Mouse (Mus musculus): ENCODE measurements around the gene Pcyt1a. TPM values are rescaled to one million over a fixed set of nuclear protein-coding genes. Genes with fewer than 3 reads are reported as not detected.

Pcyt1a gene
- 44.9 and 48.0 TPM in 2 replicates for polyA plus RNA-seq (2015; fragmentation: Nextera tagmentation; extraction: Ambion mirVana)

DNA sequence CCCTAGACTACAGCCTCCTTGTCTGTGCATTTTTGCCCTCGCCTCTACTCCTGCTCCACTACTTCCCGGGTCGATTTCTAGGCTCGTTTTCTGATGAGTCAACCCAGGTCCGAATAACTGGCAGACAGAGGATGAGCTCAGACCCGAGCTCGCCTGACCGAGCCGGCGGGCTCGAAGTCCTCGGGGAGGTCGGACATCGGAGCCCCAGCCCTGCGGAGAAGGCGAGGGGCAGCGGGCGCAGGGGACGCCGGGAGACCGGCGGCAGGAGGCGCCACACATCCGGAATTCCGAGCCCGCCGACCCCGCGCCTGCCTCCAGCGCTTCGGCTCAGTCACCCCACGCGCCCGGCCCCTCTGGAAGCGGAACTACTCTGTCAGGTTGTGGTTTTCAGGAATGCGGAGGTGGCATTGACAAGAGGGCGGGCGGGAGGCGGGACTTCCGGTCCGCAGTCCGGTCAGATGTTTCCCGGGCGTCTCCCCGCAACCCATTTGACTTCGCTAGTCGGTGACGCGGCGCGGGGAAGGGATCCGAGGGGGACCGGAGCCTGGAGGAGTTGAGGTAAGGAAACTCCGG, at the start of gene Pcyt1a:
Pcyt1a (plus strand) TSS at position 448 of the 573 bp plus-strand sequence.
- Histone ChIP-seq H3K4me2 (replicated peaks; ENCODE audit: low read depth, low read length) (peak within 1 kb of the TSS; percentile 80), H3K4me1 (ENCODE audit: insufficient read depth, low read depth, low read length) (no peaks in the 10 kb centered on the region), H3K36me3 (ENCODE audit: insufficient read depth, low read length) (no peaks in the 10 kb centered on the region), H3K9ac (replicated peaks; ENCODE audit: low read depth) (peak within 1 kb of the TSS; percentile 74), H3K27ac (ENCODE audit: low read length) (peak within 1 kb of the TSS; percentile 85), H3K9me3 (ENCODE audit: low read length) (no peaks in the 10 kb centered on the region), H3K4me3 (ENCODE audit: low read depth, low read length) (peak within 1 kb of the TSS; percentile 70), H3K27me3 (replicated peaks; ENCODE audit: insufficient read depth, low read length) (no peaks in the 10 kb centered on the region)
- WGBS, result 3% methylated on average over 54 of the region's 54 CpGs
- peak; percentile 95 for ATAC-seq
- peak; percentile 69 for TF ChIP-seq EP300 (IDR thresholded peaks at IDR 0.05)
- peak; percentile 58 for TF ChIP-seq CTCF (IDR thresholded peaks at IDR 0.05)
- peak; percentile 97 for DNase-seq (ENCODE audit: low spot score)

DNA sequence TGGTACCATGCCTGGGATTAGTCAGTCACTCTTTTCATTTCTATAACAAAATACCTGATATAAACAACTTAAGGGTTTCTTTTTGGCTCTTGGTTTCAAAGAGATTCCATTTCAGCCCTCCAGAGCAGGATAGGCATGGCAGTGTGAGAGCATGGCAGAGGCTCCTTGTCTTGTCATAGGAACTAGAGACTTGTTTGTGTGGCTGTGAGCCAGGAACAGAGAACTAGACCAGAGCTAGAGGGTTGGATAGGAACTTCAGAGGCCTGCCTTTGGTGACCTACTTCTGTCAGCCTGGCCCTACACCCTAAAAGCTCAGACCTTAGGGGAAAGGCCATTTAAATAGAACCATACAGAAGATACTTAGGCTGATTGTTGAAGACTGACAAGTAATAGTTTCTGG, 47.8 kb upstream of the Pcyt1a start:
- Histone ChIP-seq H3K36me3 (ENCODE audit: insufficient read depth, low read length) (peaks cover 26% of the 10 kb centered on the region), H3K9me3 (ENCODE audit: low read length) (no peaks in the 10 kb centered on the region), H3K9ac (replicated peaks; ENCODE audit: low read depth) (no peak overlapping the region), H3K27ac (ENCODE audit: low read length) (no peak overlapping the region), H3K4me1 (ENCODE audit: insufficient read depth, low read depth, low read length) (no peaks in the 10 kb centered on the region), H3K27me3 (replicated peaks; ENCODE audit: insufficient read depth, low read length) (no peaks in the 10 kb centered on the region), H3K4me3 (ENCODE audit: low read depth, low read length) (no peak overlapping the region), H3K4me2 (replicated peaks; ENCODE audit: low read depth, low read length) (no peak overlapping the region)
- ATAC-seq (no peak), DNase-seq (ENCODE audit: low spot score) (no peak)
- no peak for TF ChIP-seq EP300 (IDR thresholded peaks at IDR 0.05)
- no peak for TF ChIP-seq CTCF (IDR thresholded peaks at IDR 0.05)

DNA sequence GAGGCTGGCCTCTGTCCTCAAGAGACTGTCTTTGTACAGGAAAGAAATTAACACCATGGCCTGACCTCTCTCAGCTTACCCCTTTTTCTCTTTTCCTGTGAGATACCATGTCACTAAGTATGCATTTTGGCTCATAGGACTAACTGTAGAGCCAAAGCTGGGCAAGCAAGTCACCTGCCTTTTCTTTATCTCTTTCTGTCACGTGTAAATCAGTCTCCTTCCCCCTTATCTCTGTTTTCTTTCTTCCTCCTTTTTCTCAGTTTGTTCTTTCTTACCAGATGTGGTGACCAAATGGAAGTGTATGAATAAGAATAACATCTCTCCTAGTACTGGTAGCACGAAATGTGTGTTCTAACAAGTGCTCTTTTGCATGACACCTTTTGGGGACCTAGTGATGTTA, 45.8 kb upstream of the Pcyt1a start:
- Histone ChIP-seq H3K9me3 (ENCODE audit: low read length) (no peaks in the 10 kb centered on the region), H3K27ac (ENCODE audit: low read length) (no peak overlapping the region), H3K4me3 (ENCODE audit: low read depth, low read length) (no peak overlapping the region), H3K4me1 (ENCODE audit: insufficient read depth, low read depth, low read length) (no peaks in the 10 kb centered on the region), H3K27me3 (replicated peaks; ENCODE audit: insufficient read depth, low read length) (no peaks in the 10 kb centered on the region), H3K9ac (replicated peaks; ENCODE audit: low read depth) (no peak overlapping the region), H3K36me3 (ENCODE audit: insufficient read depth, low read length) (peaks cover 24% of the 10 kb centered on the region; the same call in 1 of the 2 replicates), H3K4me2 (replicated peaks; ENCODE audit: low read depth, low read length) (no peak overlapping the region)
- no peak for DNase-seq (ENCODE audit: low spot score)
- no peak for ATAC-seq
- TF ChIP-seq EP300 (IDR thresholded peaks at IDR 0.05) (no peak), CTCF (IDR thresholded peaks at IDR 0.05) (no peak)
- WGBS, result 81% methylated on average over 2 of the region's 2 CpGs

DNA sequence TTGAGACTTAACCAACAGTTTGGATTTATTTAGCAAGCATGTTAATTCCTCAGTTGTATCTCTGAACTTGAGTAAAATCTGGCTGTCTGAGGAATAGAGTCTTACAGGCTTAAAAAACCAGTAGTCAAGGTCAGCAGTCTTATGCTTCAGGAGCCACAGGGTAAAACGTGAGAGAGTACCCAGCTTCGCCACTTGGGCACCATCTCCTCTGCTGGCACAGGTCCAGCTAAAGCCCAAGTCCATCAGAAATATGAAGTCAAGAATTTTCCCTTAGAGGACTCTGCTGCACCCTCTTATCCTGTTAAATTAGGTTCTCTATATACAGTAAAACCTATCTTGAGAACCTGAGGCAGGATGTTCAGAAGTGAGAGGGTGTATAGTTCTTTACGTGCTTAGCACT, 43.9 kb upstream of the Pcyt1a start:
- 65% methylated on average over 3 of the region's 3 CpGs for WGBS
- Histone ChIP-seq H3K9ac (replicated peaks; ENCODE audit: low read depth) (no peak overlapping the region), H3K4me3 (ENCODE audit: low read depth, low read length) (no peak overlapping the region), H3K4me2 (replicated peaks; ENCODE audit: low read depth, low read length) (no peak overlapping the region), H3K36me3 (ENCODE audit: insufficient read depth, low read length) (peaks cover 27% of the 10 kb centered on the region; the same call in 1 of the 2 replicates), H3K27ac (ENCODE audit: low read length) (no peak overlapping the region), H3K9me3 (ENCODE audit: low read length) (no peaks in the 10 kb centered on the region), H3K27me3 (replicated peaks; ENCODE audit: insufficient read depth, low read length) (no peaks in the 10 kb centered on the region), H3K4me1 (ENCODE audit: insufficient read depth, low read depth, low read length) (no peaks in the 10 kb centered on the region)
- DNase-seq (ENCODE audit: low spot score) (no peak), ATAC-seq (no peak)
- TF ChIP-seq CTCF (IDR thresholded peaks at IDR 0.05) (no peak), EP300 (IDR thresholded peaks at IDR 0.05) (no peak)

DNA sequence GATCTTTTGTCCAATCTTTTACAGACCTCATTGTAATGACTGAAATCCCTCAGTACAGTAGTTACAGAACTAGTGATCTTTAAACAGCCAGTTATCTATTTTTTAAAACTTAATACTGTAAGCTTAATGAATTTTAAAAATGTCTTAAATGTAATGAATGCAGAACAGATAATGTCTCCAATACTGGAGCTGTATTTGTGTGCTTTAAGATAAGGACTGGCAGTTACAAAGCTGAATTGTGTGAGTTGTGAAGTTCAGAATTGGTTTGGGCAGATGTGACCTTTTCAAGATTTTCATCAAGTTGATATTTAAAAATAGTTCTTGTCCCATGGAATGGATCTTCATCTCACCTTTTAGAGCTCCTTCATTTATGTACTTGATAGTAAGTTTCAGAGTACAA, 41.7 kb upstream of the Pcyt1a start:
- H3K4me3 ChIP-seq (ENCODE audit: low read depth, low read length), result no peak overlapping the region
- peaks cover 33% of the 10 kb centered on the region; the same call in 1 of the 2 replicates for H3K36me3 ChIP-seq (ENCODE audit: insufficient read depth, low read length)
- ATAC-seq, result no peak
- no peaks in the 10 kb centered on the region for H3K9me3 ChIP-seq (ENCODE audit: low read length)
- H3K4me2 ChIP-seq (replicated peaks; ENCODE audit: low read depth, low read length), result no peak overlapping the region
- no peak for DNase-seq (ENCODE audit: low spot score)
- no peaks in the 10 kb centered on the region for H3K27me3 ChIP-seq (replicated peaks; ENCODE audit: insufficient read depth, low read length)
- TF ChIP-seq CTCF (IDR thresholded peaks at IDR 0.05) (no peak), EP300 (IDR thresholded peaks at IDR 0.05) (no peak)
- no peak overlapping the region for H3K27ac ChIP-seq (ENCODE audit: low read length)
- H3K4me1 ChIP-seq (ENCODE audit: insufficient read depth, low read depth, low read length), result no peaks in the 10 kb centered on the region
- H3K9ac ChIP-seq (replicated peaks; ENCODE audit: low read depth), result no peak overlapping the region

DNA sequence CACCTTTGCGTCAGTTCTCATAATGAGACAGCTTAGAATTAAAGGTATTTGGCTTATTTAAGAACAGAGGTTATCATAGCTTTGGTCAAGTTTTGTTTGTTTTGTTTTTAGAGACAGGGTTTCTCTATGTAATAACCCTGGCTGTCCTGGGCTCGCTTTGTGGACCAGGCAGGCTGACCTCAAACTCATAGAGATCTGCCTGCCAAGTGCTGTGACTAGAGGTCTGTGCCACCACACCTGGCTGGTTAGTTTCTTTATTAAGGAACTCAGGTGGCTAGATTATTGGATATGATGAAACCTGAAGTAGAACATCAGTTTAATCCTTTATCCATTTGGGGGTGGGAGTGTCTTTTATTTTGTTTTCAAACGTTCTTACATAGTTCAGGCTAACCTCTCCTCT, 40.9 kb upstream of the Pcyt1a start:
- Histone ChIP-seq H3K27ac (ENCODE audit: low read length) (no peak overlapping the region), H3K27me3 (replicated peaks; ENCODE audit: insufficient read depth, low read length) (no peaks in the 10 kb centered on the region), H3K4me2 (replicated peaks; ENCODE audit: low read depth, low read length) (no peak overlapping the region), H3K4me3 (ENCODE audit: low read depth, low read length) (no peak overlapping the region), H3K9me3 (ENCODE audit: low read length) (no peaks in the 10 kb centered on the region), H3K4me1 (ENCODE audit: insufficient read depth, low read depth, low read length) (no peaks in the 10 kb centered on the region), H3K36me3 (ENCODE audit: insufficient read depth, low read length) (peaks cover 33% of the 10 kb centered on the region; the same call in 1 of the 2 replicates), H3K9ac (replicated peaks; ENCODE audit: low read depth) (no peak overlapping the region)
- DNase-seq (ENCODE audit: low spot score) (no peak), ATAC-seq (no peak)
- TF ChIP-seq CTCF (IDR thresholded peaks at IDR 0.05) (no peak), EP300 (IDR thresholded peaks at IDR 0.05) (no peak)
- WGBS, result 79% methylated on average over 3 of the region's 3 CpGs

DNA sequence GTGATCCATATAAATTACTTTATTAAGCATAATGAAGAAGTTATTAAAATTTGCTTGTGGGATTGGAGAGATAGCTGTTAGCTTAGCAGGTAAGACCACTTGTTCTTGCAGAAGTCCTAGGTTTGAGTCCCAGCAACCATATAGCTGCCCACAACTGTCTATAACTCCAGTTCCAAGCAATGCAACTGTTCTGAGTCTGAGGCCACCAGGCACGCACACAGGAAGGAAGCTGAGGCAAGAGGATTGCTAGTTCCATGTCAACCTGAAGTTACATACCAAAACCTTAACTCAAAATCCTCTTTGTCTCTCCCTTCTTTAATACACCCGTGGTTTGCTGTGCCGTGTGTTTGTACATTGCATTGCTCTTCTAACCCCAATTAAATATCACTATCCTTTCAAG, 39.8 kb upstream of the Pcyt1a start:
- H3K4me1 ChIP-seq (ENCODE audit: insufficient read depth, low read depth, low read length), result no peaks in the 10 kb centered on the region
- no peak overlapping the region for H3K4me2 ChIP-seq (replicated peaks; ENCODE audit: low read depth, low read length)
- ATAC-seq, result no peak
- TF ChIP-seq CTCF (IDR thresholded peaks at IDR 0.05), result no peak
- no peak for TF ChIP-seq EP300 (IDR thresholded peaks at IDR 0.05)
- H3K9me3 ChIP-seq (ENCODE audit: low read length), result no peaks in the 10 kb centered on the region
- no peak overlapping the region for H3K9ac ChIP-seq (replicated peaks; ENCODE audit: low read depth)
- no peaks in the 10 kb centered on the region for H3K27me3 ChIP-seq (replicated peaks; ENCODE audit: insufficient read depth, low read length)
- H3K36me3 ChIP-seq (ENCODE audit: insufficient read depth, low read length), result peaks cover 27% of the 10 kb centered on the region; the same call in 1 of the 2 replicates
- WGBS, result 90% methylated on average over 3 of the region's 3 CpGs
- no peak overlapping the region for H3K4me3 ChIP-seq (ENCODE audit: low read depth, low read length)
- no peak for DNase-seq (ENCODE audit: low spot score)
- no peak overlapping the region for H3K27ac ChIP-seq (ENCODE audit: low read length)
